Mouse (Mus musculus) stomach, postnatal 0 days (tissue): Measurements from ENCODE around the gene Ankk1. TPM values are rescaled to one million over a fixed set of nuclear protein-coding genes. Genes with fewer than 3 reads are reported as not detected.

Experiments used
- ATAC-seq: fragments of 200-750 bp; cut with Nextera tagmentation; 2 replicates; pipeline ENCODE4 v1.8.0; 2017; ENCODE audit not compliant: low FRiP score, low TSS enrichment
- DNase-seq: peaks from one replicate; pipeline ENCODE4 v3.0.0-alpha.2; 2016; ENCODE audit warnings: low spot score
- H3K27ac ChIP-seq: fragments of 300-500 bp; sonication (generic); replicated peaks from 2 replicates; pipeline ENCODE4 v1.5.1; 2014; ENCODE audit warnings: mild to moderate bottlenecking, control low read depth
- H3K27me3 ChIP-seq: fragments of 300-500 bp; sonication (generic); 2 replicates; pipeline ENCODE4 v1.6.1; 2014; ENCODE audit warnings: low read length; ENCODE audit not compliant: control insufficient read depth, insufficient read depth
- H3K36me3 ChIP-seq: fragments of 300-500 bp; sonication (generic); 2 replicates; pipeline ENCODE4 v1.6.1; 2014; ENCODE audit warnings: low read length, mixed read lengths; ENCODE audit not compliant: control insufficient read depth, insufficient read depth
- H3K4me1 ChIP-seq: fragments of 300-500 bp; sonication (generic); replicated peaks from 2 replicates; pipeline ENCODE4 v1.6.1; 2014; ENCODE audit warnings: antibody characterized with exemption; ENCODE audit not compliant: control insufficient read depth, insufficient read depth
- H3K4me2 ChIP-seq: fragments of 300-500 bp; sonication (generic); replicated peaks from 2 replicates; pipeline ENCODE4 v1.6.1; 2014; ENCODE audit warnings: low read depth, mild to moderate bottlenecking, control low read depth, moderate library complexity
- H3K4me3 ChIP-seq: fragments of 300-500 bp; sonication (generic); 2 replicates; pipeline ENCODE4 v1.5.1; 2014; ENCODE audit warnings: low read depth, low read length, control low read depth
- H3K9ac ChIP-seq: fragments of 300-500 bp; sonication (generic); 2 replicates; pipeline ENCODE4 v1.6.1; 2014; ENCODE audit warnings: mild to moderate bottlenecking, low read length, control low read depth, mixed read lengths
- H3K9me3 ChIP-seq: fragments of 300-500 bp; sonication (generic); 2 replicates; pipeline ENCODE4 v1.6.1; 2016; ENCODE audit warnings: low read length; ENCODE audit not compliant: control insufficient read depth
- CTCF ChIP-seq: IDR thresholded peaks from 2 replicates; pipeline ENCODE4 v1.5.1; 2016; ENCODE audit warnings: antibody characterized with exemption, low read depth, mild to moderate bottlenecking, moderate library complexity
- EP300 ChIP-seq: optimal IDR thresholded peaks from 2 replicates; pipeline ENCODE3; 2016; ENCODE audit warnings: antibody characterized with exemption
- WGBS: fragments of 180-500 bp; shearing (Covaris S2); extraction: QIAGEN DNeasy Blood & Tissue Kit; methylation state at CpG from one replicate; pipeline ENCODE4 v1.1.7; 2014; 5-methylcytosine and 5-hydroxymethylcytosine counted together
- polyA plus RNA-seq: library from polyadenylated mRNA; unstranded; fragments of >200 nt; fragmentation: Nextera tagmentation; extraction: Ambion mirVana; gene quantifications from 2 replicates; pipeline ENCODE4 v1.2.1, GENCODE M21; 2015

Gene Ankk1
- polyA plus RNA-seq, 1 experiment from 2014 or later: 2.6 TPM

DNA sequence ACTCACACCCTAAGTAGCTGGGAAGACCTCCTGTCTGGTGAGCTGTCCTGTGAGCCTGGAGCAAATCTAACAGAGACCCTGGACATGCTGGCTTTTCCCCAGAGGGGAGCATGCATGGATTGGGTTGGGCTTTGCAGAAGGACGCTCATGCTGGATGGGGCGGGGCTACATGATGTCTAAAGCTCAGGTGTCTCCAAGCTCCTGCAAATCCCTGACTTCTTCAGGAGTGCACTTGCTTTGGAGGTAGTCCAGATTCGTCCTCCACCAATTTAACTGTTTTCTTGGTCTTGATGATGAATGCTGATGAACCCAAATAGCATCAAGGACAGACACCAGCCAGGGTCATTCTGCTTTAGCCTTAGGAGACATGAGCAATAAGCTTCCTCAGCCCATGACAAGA lies 23.7 kb upstream of the Ankk1 start:
- no peaks in the 10 kb centered on the region for H3K9me3 ChIP-seq
- no peak overlapping the region for H3K4me3 ChIP-seq
- H3K36me3 ChIP-seq: no peaks in the 10 kb centered on the region
- no peaks in the 10 kb centered on the region for H3K4me1 ChIP-seq
- no peaks in the 10 kb centered on the region for H3K27me3 ChIP-seq
- no peak overlapping the region for H3K4me2 ChIP-seq
- H3K27ac ChIP-seq: no peak overlapping the region
- DNase-seq (no peak), ATAC-seq (no peak)
- H3K9ac ChIP-seq: no peak overlapping the region
- WGBS: 63% methylated on average over 3 of the region's 3 CpGs
- TF ChIP-seq EP300 (no peak), CTCF (no peak)

DNA sequence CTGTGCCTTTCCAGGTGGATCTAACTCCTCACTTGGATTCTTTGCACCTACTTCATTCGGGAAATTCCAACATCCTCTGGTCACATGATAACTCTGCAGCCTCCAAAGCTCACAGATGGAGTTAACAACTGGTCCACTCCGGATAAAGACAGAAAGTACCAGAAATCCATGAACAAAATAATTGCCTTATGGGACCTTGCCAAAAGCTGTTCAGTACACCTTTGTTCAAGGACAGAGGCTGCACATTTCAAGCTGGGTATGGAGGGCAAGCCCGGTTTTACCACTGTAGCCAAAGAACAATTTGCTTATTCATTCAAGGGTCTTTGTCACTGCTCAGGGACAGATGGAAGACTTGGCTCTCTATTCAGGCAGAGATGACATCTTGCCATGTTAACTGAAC lies 15.8 kb upstream of the Ankk1 start:
- no peak overlapping the region for H3K9ac ChIP-seq
- H3K4me3 ChIP-seq: no peak overlapping the region
- WGBS: 76% methylated on average over 3 of the region's 3 CpGs
- no peak overlapping the region for H3K27ac ChIP-seq
- DNase-seq: no peak
- no peaks in the 10 kb centered on the region for H3K4me1 ChIP-seq
- H3K27me3 ChIP-seq: no peaks in the 10 kb centered on the region
- no peak overlapping the region for H3K4me2 ChIP-seq
- no peaks in the 10 kb centered on the region for H3K36me3 ChIP-seq
- no peak for ATAC-seq
- TF ChIP-seq EP300 (no peak), CTCF (no peak)
- H3K9me3 ChIP-seq: no peaks in the 10 kb centered on the region

DNA sequence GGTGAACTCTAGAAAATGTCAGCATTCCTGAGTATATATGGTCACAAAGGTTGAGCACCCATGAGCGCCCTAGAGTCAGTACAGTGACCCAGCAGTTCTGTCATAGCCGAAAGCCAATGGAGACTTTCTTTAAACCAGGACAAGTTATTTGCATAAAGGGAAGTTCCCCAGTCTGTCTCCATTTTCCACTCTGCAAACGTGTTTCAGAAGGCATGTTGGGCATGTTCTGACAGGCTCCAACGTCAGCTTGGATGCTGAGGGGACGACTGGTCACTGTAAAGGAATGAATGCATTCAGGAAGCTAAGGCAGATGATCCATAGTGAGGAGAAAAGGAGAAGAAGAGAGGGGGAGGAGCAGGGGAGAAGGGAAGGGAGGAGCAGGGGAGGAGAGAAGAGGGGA lies 657 bp upstream of the Ankk1 start:
- no peaks in the 10 kb centered on the region for H3K4me1 ChIP-seq
- H3K27ac ChIP-seq: no peak overlapping the region; the same call in 1 of the 2 replicates
- H3K4me3 ChIP-seq: no peak overlapping the region
- no peak overlapping the region for H3K9ac ChIP-seq
- ATAC-seq (no peak), DNase-seq (no peak)
- no peak overlapping the region for H3K4me2 ChIP-seq
- WGBS: 61% methylated on average over 5 of the region's 5 CpGs
- TF ChIP-seq CTCF (no peak), EP300 (no peak)
- H3K9me3 ChIP-seq: no peaks in the 10 kb centered on the region
- no peaks in the 10 kb centered on the region for H3K36me3 ChIP-seq
- H3K27me3 ChIP-seq: no peaks in the 10 kb centered on the region

DNA sequence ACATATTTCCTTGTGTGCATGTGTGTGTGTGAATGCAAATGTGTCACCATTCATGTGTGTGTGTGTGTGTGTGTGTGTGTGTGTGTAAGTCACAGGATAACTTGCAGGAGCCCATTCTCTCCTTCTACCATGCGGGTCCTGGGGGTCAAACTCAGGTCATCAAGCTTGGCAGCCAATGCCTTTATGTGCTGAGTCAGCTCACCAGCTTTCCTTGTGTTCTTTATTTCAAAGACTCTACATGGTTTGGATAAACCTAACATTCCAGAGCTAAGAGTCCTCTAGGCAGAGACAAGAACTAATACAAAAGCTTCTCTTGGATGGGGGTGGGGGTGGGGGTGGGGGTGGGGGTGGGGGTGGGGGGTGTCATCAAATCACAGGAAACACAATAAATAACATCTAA lies 1.2 kb downstream of the Ankk1 start:
- Histone ChIP-seq H3K9ac (no peak overlapping the region), H3K36me3 (no peaks in the 10 kb centered on the region), H3K4me3 (no peak overlapping the region), H3K27ac (no peak overlapping the region), H3K27me3 (no peaks in the 10 kb centered on the region), H3K4me1 (no peaks in the 10 kb centered on the region), H3K9me3 (no peaks in the 10 kb centered on the region), H3K4me2 (no peak overlapping the region)
- TF ChIP-seq EP300: no peak
- no peak for TF ChIP-seq CTCF
- no peak for DNase-seq
- 14% methylated on average over 1 of the region's 1 CpGs for WGBS
- ATAC-seq: no peak

DNA sequence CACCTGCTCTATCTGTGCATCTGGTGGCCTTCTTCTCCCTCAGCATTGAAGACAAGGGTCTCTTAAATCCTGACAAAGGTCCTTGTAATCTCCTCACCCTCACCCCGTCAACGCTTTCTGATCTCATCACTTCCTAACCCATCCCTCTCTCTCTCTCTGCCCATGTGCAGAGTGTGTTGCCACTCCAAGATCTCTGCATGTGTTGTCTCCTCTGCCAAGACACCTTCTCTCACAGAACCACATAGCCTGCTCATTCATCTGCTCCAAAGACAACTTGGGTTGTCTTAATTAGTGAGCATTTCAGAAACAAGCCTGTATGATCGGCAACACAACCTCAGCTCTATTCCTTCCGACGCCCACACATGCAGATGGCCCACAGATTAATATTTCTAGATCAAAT lies 3.0 kb downstream of the Ankk1 start:
- H3K4me1 ChIP-seq: no peaks in the 10 kb centered on the region
- H3K9ac ChIP-seq: no peak overlapping the region
- TF ChIP-seq EP300 (no peak), CTCF (no peak)
- DNase-seq (no peak), ATAC-seq (no peak)
- H3K36me3 ChIP-seq: no peaks in the 10 kb centered on the region
- 93% methylated on average over 5 of the region's 5 CpGs for WGBS
- no peak overlapping the region for H3K4me3 ChIP-seq
- H3K27ac ChIP-seq: no peak overlapping the region
- no peaks in the 10 kb centered on the region for H3K27me3 ChIP-seq
- no peaks in the 10 kb centered on the region for H3K9me3 ChIP-seq
- H3K4me2 ChIP-seq: no peak overlapping the region

DNA sequence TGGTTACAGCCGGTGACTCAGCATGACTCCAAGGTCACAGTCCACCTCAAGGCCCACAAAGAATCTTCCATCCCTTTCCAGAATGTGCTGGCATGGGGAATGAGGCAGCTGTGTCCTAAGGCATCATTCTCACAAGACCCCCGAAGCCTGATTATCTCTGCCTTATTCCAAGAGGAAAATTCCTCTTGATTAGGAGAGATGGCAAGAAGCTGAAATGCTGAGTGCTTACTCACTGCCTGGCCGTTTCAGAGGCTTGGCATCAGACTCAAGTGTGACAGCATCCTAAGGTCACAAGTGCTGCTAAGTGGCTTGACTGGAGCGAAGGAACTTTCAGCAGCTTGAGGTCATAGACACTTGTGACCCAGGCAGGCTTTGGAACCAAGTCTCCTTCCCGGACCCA lies 16.2 kb downstream of the Ankk1 start:
- Histone ChIP-seq H3K4me2 (no peak overlapping the region), H3K9ac (no peak overlapping the region), H3K27ac (no peak overlapping the region), H3K27me3 (no peaks in the 10 kb centered on the region), H3K9me3 (no peaks in the 10 kb centered on the region), H3K36me3 (no peaks in the 10 kb centered on the region), H3K4me3 (no peak overlapping the region), H3K4me1 (no peaks in the 10 kb centered on the region)
- no peak for ATAC-seq
- whole genome bisulfite sequencing: 68% methylated on average over 5 of the region's 5 CpGs
- TF ChIP-seq CTCF (no peak), EP300 (no peak)
- DNase-seq: no peak
